In genomic region chr15:31989093-31989492, GRCm38 (mm10) we compare ENCODE assay signal across 19 mouse cellular contexts.
A peak's percentile ranks its signal among the peaks of the same experiment; 100 is the strongest.
DNase-seq lines count a peak whose midpoint lies in the region; ATAC-seq lines count a peak whose summit lies in the region.
"Had no signal": no experiment of that assay in that cellular context is flagged by ENCODE, and none has a peak within 500 bp of the region (broad histone marks: within the 10 kb centered on the region; RNA-seq: fewer than 3 reads in every experiment).

No protein-coding gene starts in this region.

- no peaks in the 10 kb centered on the region for H3K36me3 ChIP-seq in hindbrain, embryonic 14.5 days (replicated peaks; ENCODE audit: control insufficient read depth, insufficient read depth)
- H3K36me3 ChIP-seq in hindbrain, embryonic 16.5 days (ENCODE audit: control insufficient read depth, insufficient read depth, low read length) = no peaks in the 10 kb centered on the region
- no peaks in the 10 kb centered on the region for H3K36me3 ChIP-seq in neural tube, embryonic 13.5 days
- H3K36me3 ChIP-seq in forebrain, embryonic 16.5 days (ENCODE audit: control insufficient read depth, insufficient read depth) = no peaks in the 10 kb centered on the region
- H3K36me3 ChIP-seq: midbrain, embryonic 12.5 days had no signal

- no peaks in the 10 kb centered on the region for H3K9me3 ChIP-seq in hindbrain, embryonic 14.5 days (ENCODE audit: control insufficient read depth, low read length)
- H3K9me3 ChIP-seq in hindbrain, embryonic 16.5 days (ENCODE audit: control insufficient read depth, low read length) = no peaks in the 10 kb centered on the region
- no peaks in the 10 kb centered on the region for H3K9me3 ChIP-seq in neural tube, embryonic 13.5 days
- no peaks in the 10 kb centered on the region for H3K9me3 ChIP-seq in forebrain, embryonic 16.5 days (ENCODE audit: control insufficient read depth, low read length)
- H3K9me3 ChIP-seq: midbrain, embryonic 12.5 days had no signal

- no peaks in the 10 kb centered on the region for H3K4me1 ChIP-seq in hindbrain, embryonic 14.5 days (replicated peaks; ENCODE audit: control insufficient read depth, insufficient read depth, low read length)
- no peaks in the 10 kb centered on the region for H3K4me1 ChIP-seq in hindbrain, embryonic 16.5 days (ENCODE audit: control insufficient read depth, insufficient read depth, low read depth, low read length)
- H3K4me1 ChIP-seq in neural tube, embryonic 13.5 days (replicated peaks) = peaks cover 17% of the 10 kb centered on the region
- H3K4me1 ChIP-seq in forebrain, embryonic 16.5 days (replicated peaks; ENCODE audit: control insufficient read depth, insufficient read depth, low read length) = peaks cover 13% of the 10 kb centered on the region

- no peak overlapping the region for H3K4me3 ChIP-seq in hindbrain, embryonic 14.5 days (replicated peaks; ENCODE audit: low read length)
- no peak overlapping the region for H3K4me3 ChIP-seq in hindbrain, embryonic 16.5 days (ENCODE audit: low read length)
- H3K4me3 ChIP-seq in neural tube, embryonic 13.5 days = no peak overlapping the region
- H3K4me3 ChIP-seq in forebrain, embryonic 16.5 days (replicated peaks; ENCODE audit: low read length) = no peak overlapping the region
- H3K4me3 ChIP-seq: midbrain, embryonic 12.5 days had no signal

- H3K9ac ChIP-seq in hindbrain, embryonic 14.5 days = no peak overlapping the region
- H3K9ac ChIP-seq in hindbrain, embryonic 16.5 days (ENCODE audit: low read depth, low read length) = no peak overlapping the region
- H3K9ac ChIP-seq in neural tube, embryonic 13.5 days = no peak overlapping the region
- H3K9ac ChIP-seq in forebrain, embryonic 16.5 days (replicated peaks; ENCODE audit: low read depth, low read length) = no peak overlapping the region; the same call in 1 of the 2 replicates
- H3K9ac ChIP-seq: lung, embryonic 14.5 days; midbrain, embryonic 12.5 days had no signal

- WGBS in hindbrain, embryonic 14.5 days = 84% methylated on average over 2 of the region's 2 CpGs
- 68% methylated on average over 2 of the region's 2 CpGs for WGBS in hindbrain, embryonic 16.5 days
- WGBS in neural tube, embryonic 13.5 days = 72% methylated on average over 2 of the region's 2 CpGs
- WGBS in forebrain, embryonic 16.5 days = 31% methylated on average over 2 of the region's 2 CpGs

- peak; percentile 12; the same call in 1 of the 2 replicates for ATAC-seq in hindbrain, embryonic 14.5 days (ENCODE audit: low FRiP score)
- ATAC-seq in hindbrain, embryonic 16.5 days = no peak; the same call in 1 of the 2 replicates
- ATAC-seq in neural tube, embryonic 13.5 days (ENCODE audit: low read depth) = no peak
- peak; percentile 30 for ATAC-seq in forebrain, embryonic 16.5 days

- DNase-seq in cerebellum, adult 11 months = peak; percentile 41
- no peak for DNase-seq in cerebellum, adult 9-10 months
- DNase-seq in hindbrain, embryonic 14.5 days (ENCODE audit: low spot score) = no peak
- DNase-seq in neural tube, embryonic 10.5 days (ENCODE audit: extremely low spot score, low spot score) = no peak
- no peak for DNase-seq in gastrocnemius, adult 18-20 months (ENCODE audit: low spot score)
- DNase-seq: adrenal gland, postnatal 25 days; gastrocnemius, postnatal 14 days; kidney, adult 2 months; kidney, postnatal 4 days; lung, embryonic 14.5 days; thymus, postnatal 36 days had no signal

- H3K27ac ChIP-seq in hindbrain, embryonic 14.5 days = no peak overlapping the region
- H3K27ac ChIP-seq in hindbrain, embryonic 16.5 days (ENCODE audit: low read depth, low read length) = no peak overlapping the region
- peak overlapping the region; percentile 50 for H3K27ac ChIP-seq in neural tube, embryonic 13.5 days (replicated peaks)
- H3K27ac ChIP-seq in forebrain, embryonic 16.5 days (ENCODE audit: low read length) = peak overlapping the region; percentile 41; the same call in 1 of the 2 replicates
- H3K27ac ChIP-seq: macrophage; midbrain, embryonic 12.5 days; stomach, postnatal 0 days had no signal

- no peaks in the 10 kb centered on the region for H3K27me3 ChIP-seq in hindbrain, embryonic 14.5 days (ENCODE audit: control insufficient read depth, insufficient read depth, low read length)
- H3K27me3 ChIP-seq in hindbrain, embryonic 16.5 days (replicated peaks; ENCODE audit: control insufficient read depth, insufficient read depth, low read length) = no peaks in the 10 kb centered on the region
- no peaks in the 10 kb centered on the region for H3K27me3 ChIP-seq in neural tube, embryonic 13.5 days
- no peaks in the 10 kb centered on the region for H3K27me3 ChIP-seq in forebrain, embryonic 16.5 days (replicated peaks; ENCODE audit: control insufficient read depth, insufficient read depth, low read length)
- H3K27me3 ChIP-seq: midbrain, embryonic 12.5 days had no signal

- no peak overlapping the region for H3K4me2 ChIP-seq in hindbrain, embryonic 14.5 days (replicated peaks)
- H3K4me2 ChIP-seq in hindbrain, embryonic 16.5 days (ENCODE audit: low read length) = no peak overlapping the region
- no peak overlapping the region for H3K4me2 ChIP-seq in neural tube, embryonic 13.5 days
- H3K4me2 ChIP-seq in forebrain, embryonic 16.5 days (ENCODE audit: low read length) = no peak overlapping the region
- H3K4me2 ChIP-seq: heart, embryonic 11.5 days; liver, embryonic 11.5 days; lung, embryonic 14.5 days; midbrain, embryonic 12.5 days had no signal

Comparison
In these comparisons a context has a peak if more than half of its experiments do, and no peak if none do; other contexts are left out.
1. ATAC-seq: peak in hindbrain, embryonic 14.5 days (single experiment) and forebrain, embryonic 16.5 days (single experiment); none in hindbrain, embryonic 16.5 days (single experiment) and neural tube, embryonic 13.5 days (single experiment).
2. H3K27ac ChIP-seq: peak in neural tube, embryonic 13.5 days (single experiment) and forebrain, embryonic 16.5 days (single experiment); none in hindbrain, embryonic 14.5 days (single experiment) and hindbrain, embryonic 16.5 days (single experiment).